Mouse (Mus musculus) olfactory bulb, adult 2 months (tissue): Measurements from ENCODE around the gene Rabggtb. TPM values are rescaled to one million over a fixed set of nuclear protein-coding genes. Genes with fewer than 3 reads are reported as not detected.

Experiments used
- H3K27ac ChIP-seq: fragments of 200-500 bp; 2 replicates; pipeline ENCODE4 v1.5.1; 2012; ENCODE audit warnings: low read depth, low read length; ENCODE audit not compliant: insufficient read depth
- H3K4me1 ChIP-seq: fragments of 200-500 bp; 2 replicates; pipeline ENCODE4 v1.6.1; 2012; ENCODE audit warnings: low read length; ENCODE audit not compliant: control insufficient read depth, insufficient read depth
- H3K4me3 ChIP-seq: fragments of 200-500 bp; 2 replicates; pipeline ENCODE4 v1.5.1; 2012; ENCODE audit warnings: mild to moderate bottlenecking, low read depth, low read length, moderate library complexity; ENCODE audit not compliant: insufficient read depth
- CTCF ChIP-seq: fragments of 200-500 bp; IDR thresholded peaks from 2 replicates; pipeline ENCODE4 v1.5.1; 2012; ENCODE audit warnings: low read depth, mild to moderate bottlenecking, low read length, moderate library complexity; ENCODE audit not compliant: insufficient read depth
- POLR2A ChIP-seq: fragments of 200-500 bp; IDR thresholded peaks from 2 replicates; pipeline ENCODE4 v1.6.1; 2012; ENCODE audit warnings: mild to moderate bottlenecking, low read depth, low read length, moderate library complexity; ENCODE audit not compliant: insufficient read depth
- WGBS: fragments of 180-500 bp; shearing (Covaris S2); methylation state at CpG from one replicate; pipeline ENCODE4 v1.1.7; 2018; 5-methylcytosine and 5-hydroxymethylcytosine counted together
- polyA plus RNA-seq: library from polyadenylated mRNA; stranded (reverse); fragments of >200 nt; gene quantifications from 2 replicates; pipeline ENCODE4 v1.2.4, GENCODE M21; 2012; ENCODE audit warnings: low replicate concordance; ENCODE audit not compliant: missing spikeins, insufficient read depth, insufficient read length

Gene Rabggtb
- polyA plus RNA-seq, 1 experiment = not detected

DNA sequence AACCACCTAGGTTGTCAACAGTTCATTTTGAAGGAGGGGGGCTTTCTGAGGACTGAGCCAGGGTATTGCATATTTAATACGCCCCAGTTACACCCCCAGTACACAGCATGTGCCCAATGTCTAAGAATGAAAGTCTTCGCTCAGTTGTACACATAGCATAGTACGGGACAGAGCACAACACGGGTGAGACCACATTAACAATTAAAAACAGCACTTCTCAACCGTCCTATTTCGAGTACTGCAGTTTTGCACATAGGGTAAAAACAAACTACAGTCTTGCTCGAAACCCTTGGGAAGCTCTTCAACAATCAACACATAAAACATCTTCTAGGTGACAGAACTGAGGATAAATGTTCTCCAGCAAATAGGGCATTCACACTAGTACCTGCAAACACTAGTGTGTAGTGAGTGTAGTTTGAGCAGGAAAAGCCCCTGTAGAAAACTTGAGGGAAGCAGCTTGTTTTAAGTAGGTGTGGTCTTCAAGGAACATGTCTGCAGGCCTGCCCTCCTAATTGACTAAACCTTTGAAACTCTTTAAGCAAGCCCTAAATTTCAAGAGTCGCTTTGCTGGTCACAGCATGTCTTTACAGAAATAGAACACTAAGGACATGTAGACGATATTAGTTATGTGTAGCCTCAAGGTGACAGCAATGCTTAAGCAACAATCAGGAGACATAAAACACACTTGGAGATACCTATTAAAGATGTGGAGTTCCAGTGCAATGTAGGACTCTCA is 6.5 kb downstream of the Rabggtb start, which contains the start of gene Msh4:
Msh4 (minus strand) TSS at position 3 of the 736 bp plus-strand sequence.
- no peak within 1 kb of the TSS for H3K27ac ChIP-seq
- no peak within 1 kb of the TSS for H3K4me3 ChIP-seq
- WGBS = 79% methylated on average over 9 of the region's 9 CpGs
- TF ChIP-seq POLR2A = no peak
- no peak for TF ChIP-seq CTCF
- H3K4me1 ChIP-seq = peaks cover 5% of the 10 kb centered on the region

DNA sequence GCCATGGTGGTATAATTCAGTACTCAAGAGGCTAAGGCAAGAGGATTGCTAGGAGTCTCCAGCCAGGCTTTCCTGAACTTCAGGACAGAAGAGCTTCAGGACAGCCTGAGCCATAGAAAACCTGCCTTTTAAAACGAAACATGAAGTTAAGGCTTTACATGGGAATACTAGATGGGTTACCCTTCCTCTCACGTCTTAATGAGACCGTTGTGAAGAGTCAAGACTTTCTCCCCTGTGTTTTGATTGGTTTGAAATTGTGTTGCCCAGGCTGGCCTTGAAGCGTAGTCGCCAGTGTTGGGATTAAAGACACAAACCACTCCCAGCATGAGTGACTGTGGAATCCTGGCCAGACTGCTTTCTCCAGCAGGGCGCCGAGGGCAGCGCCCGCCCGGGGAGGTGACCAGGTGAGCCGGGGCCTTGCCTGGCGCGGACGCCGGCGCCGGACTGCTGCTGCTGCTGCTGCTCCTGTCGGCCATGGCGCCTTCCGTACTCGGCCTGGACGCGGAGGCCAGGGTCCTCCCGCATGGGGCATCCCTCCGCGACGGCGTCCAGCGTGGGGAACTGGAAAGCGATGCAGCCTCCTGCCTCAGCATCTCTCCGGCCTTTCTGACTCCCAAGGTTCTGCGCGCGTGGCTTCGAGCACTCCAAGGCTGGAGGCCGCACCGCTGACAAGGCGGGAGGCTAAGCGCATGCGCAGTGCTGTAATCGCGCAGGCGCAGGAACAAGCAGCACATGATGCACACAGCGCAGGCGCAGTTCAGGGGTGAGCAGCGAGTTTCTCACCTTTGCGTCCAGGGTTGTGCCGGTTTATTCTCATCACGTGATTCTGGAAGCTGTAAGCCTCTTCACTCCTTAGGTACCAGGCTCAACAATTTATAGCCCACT is 7.3 kb downstream of the Rabggtb start:
- peaks cover 3% of the 10 kb centered on the region for H3K4me1 ChIP-seq
- TF ChIP-seq CTCF (no peak), POLR2A (no peak)
- H3K4me3 ChIP-seq = no peak overlapping the region
- WGBS = 89% methylated on average over 49 of the region's 49 CpGs
- H3K27ac ChIP-seq = no peak overlapping the region

DNA sequence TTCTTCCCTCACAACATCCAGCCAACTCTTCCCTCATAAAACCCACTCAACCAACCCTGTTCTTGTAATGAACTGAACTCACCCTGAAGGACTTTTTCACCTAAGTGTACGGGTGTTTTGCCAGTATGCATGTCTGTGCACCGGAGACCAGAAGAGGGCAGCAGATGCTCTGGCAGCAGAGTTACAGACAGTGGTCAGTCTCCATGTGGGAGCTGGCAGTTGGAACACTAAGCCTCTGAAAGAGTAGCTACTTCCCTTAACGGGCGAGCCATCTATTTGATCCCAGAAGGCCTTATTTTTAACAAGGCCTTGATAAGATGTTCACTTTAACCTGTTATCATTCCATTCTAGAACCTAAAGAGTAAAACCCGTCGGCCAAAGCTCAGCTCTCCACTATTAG is 8.2 kb downstream of the Rabggtb start:
- no peak overlapping the region for H3K4me3 ChIP-seq
- H3K4me1 ChIP-seq = peaks cover 2% of the 10 kb centered on the region; the same call in 1 of the 2 replicates
- no peak overlapping the region for H3K27ac ChIP-seq
- no peak for TF ChIP-seq CTCF
- no peak for TF ChIP-seq POLR2A
- 59% methylated on average over 6 of the region's 6 CpGs for WGBS

- Histone ChIP-seq H3K4me1 (no peaks in the 10 kb centered on the region), H3K4me3 (no peak overlapping the region), H3K27ac (no peak overlapping the region)
- 63% methylated on average over 3 of the region's 3 CpGs for WGBS
- no peak for TF ChIP-seq POLR2A
- TF ChIP-seq CTCF = no peak
These were observed 10.2 kb downstream of the Rabggtb start for GRCm38 (mm10) chr3:153902595-153902994.

- no peak for TF ChIP-seq POLR2A
- Histone ChIP-seq H3K27ac (no peak overlapping the region), H3K4me3 (no peak overlapping the region), H3K4me1 (peaks cover 4% of the 10 kb centered on the region; the same call in 1 of the 2 replicates)
- WGBS = 82% methylated on average over 1 of the region's 1 CpGs
These were observed 10.9 kb downstream of the Rabggtb start for GRCm38 (mm10) chr3:153901904-153902303.

DNA sequence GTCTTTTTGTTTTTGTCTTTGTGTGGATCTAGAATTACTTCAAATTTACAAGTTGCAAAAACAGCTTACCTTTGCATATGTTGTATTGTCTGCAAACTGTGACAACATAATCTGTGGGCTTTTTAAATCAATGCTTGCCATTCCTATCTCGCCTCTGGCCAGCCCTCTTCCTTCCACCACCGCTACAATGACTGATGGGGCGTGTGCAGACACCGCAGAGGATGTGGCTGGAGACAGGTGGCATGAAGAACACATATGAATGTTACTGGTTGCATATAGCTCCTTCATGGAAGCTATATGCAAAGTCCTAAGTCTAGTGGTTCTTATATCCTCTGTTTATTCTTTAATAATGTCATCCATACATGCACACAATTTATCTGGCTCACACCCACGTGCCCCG is 15.6 kb downstream of the Rabggtb start:
- H3K4me3 ChIP-seq = no peak overlapping the region
- no peak for TF ChIP-seq CTCF
- no peak for TF ChIP-seq POLR2A
- WGBS = 71% methylated on average over 6 of the region's 6 CpGs
- peaks cover 4% of the 10 kb centered on the region; the same call in 1 of the 2 replicates for H3K4me1 ChIP-seq
- no peak overlapping the region for H3K27ac ChIP-seq

GRCm38 (mm10) chr3:153895454-153895853 is 17.4 kb downstream of the Rabggtb start:
- no peak overlapping the region for H3K27ac ChIP-seq
- peaks cover 4% of the 10 kb centered on the region; the same call in 1 of the 2 replicates for H3K4me1 ChIP-seq
- H3K4me3 ChIP-seq = no peak overlapping the region
- WGBS = 84% methylated on average over 3 of the region's 3 CpGs
- TF ChIP-seq CTCF (no peak), POLR2A (no peak)

DNA sequence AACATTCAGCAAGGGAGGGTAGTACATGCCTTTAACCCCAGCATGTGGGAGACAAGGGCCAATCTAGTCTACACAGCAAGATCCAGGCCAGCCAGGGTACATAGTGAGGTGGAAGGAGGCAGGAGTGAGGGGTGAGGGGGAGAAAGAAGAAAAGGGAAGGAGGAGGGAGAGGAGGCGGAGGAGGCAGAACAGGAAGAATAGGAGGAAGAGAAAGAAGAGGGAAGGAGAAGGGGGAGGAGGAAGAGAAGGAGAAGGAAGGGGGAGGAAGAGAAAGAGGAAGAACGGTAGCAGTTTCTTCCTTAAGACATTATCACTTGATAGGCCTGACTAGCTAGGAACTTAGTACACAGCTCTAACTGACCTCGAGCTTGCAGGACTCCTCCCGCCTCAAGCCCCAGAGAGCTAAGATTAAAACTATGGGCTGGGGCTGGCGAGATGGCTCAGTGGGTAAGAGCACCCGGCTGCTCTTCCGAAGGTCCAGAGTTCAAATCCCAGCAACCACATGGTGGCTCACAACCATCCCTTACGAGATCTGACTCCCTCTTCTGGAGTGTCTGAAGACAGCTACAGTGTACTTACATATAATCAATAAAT is 23.5 kb downstream of the Rabggtb start:
- H3K27ac ChIP-seq = no peak overlapping the region
- TF ChIP-seq CTCF = no peak
- no peak for TF ChIP-seq POLR2A
- H3K4me1 ChIP-seq = no peaks in the 10 kb centered on the region
- WGBS = 86% methylated on average over 8 of the region's 8 CpGs
- H3K4me3 ChIP-seq = no peak overlapping the region
